Mouse (Mus musculus) erythroblast, embryonic 14.5 days (primary cell): ENCODE measurements around the gene Nipsnap3b. TPM values are rescaled to one million over a fixed set of nuclear protein-coding genes. Genes with fewer than 3 reads are reported as not detected.

Source experiments
- H3K27me3 ChIP-seq: 2 replicates; pipeline ENCODE4 v1.6.1; 2012; ENCODE audit warnings: inconsistent platforms; ENCODE audit not compliant: control insufficient read depth
- H3K36me3 ChIP-seq: 2 replicates; pipeline ENCODE4 v1.6.1; 2012; ENCODE audit warnings: mild to moderate bottlenecking, inconsistent platforms; ENCODE audit not compliant: control insufficient read depth
- H3K4me1 ChIP-seq: 2 replicates; pipeline ENCODE4 v1.6.1; 2012; ENCODE audit warnings: inconsistent platforms; ENCODE audit not compliant: control insufficient read depth
- H3K4me3 ChIP-seq: replicated peaks from 2 replicates; pipeline ENCODE3; 2012; ENCODE audit warnings: moderate library complexity, mild to moderate bottlenecking, inconsistent platforms
- H3K9me3 ChIP-seq: 2 replicates; pipeline ENCODE4 v1.6.1; 2012; ENCODE audit warnings: low read length, inconsistent platforms, mixed read lengths; ENCODE audit not compliant: control insufficient read depth
- GATA1 ChIP-seq: IDR thresholded peaks from 2 replicates; pipeline ENCODE4 v1.6.1; 2012; ENCODE audit warnings: low read length, inconsistent platforms, mixed read lengths
- TAL1 ChIP-seq: IDR thresholded peaks from 3 replicates; pipeline ENCODE4 v1.6.1; 2012; ENCODE audit warnings: low read length, inconsistent platforms, mixed read lengths
- polyA plus RNA-seq: library from polyadenylated mRNA; stranded (reverse); fragments of >175 nt; gene quantifications from 2 replicates; pipeline ENCODE4 v1.2.3, GENCODE M21; 2012

The Nipsnap3b gene
- polyA plus RNA-seq, 1 experiment: 1.5 TPM

- Histone ChIP-seq H3K36me3 (peaks cover 9% of the 10 kb centered on the region; the same call in 1 of the 2 replicates), H3K4me1 (no peaks in the 10 kb centered on the region), H3K27me3 (no peaks in the 10 kb centered on the region), H3K4me3 (no peak overlapping the region), H3K9me3 (no peaks in the 10 kb centered on the region)
- no peak for TF ChIP-seq GATA1
- no peak for TF ChIP-seq TAL1
Measured at GRCm38 (mm10) chr4:53046238-53047022, 34.8 kb downstream of the Nipsnap3b start.

- Histone ChIP-seq H3K4me3 (no peak overlapping the region), H3K27me3 (no peaks in the 10 kb centered on the region), H3K4me1 (no peaks in the 10 kb centered on the region), H3K9me3 (peaks cover 3% of the 10 kb centered on the region), H3K36me3 (peaks cover 10% of the 10 kb centered on the region; the same call in 1 of the 2 replicates)
- TF ChIP-seq TAL1 (no peak), GATA1 (no peak)
Measured at GRCm38 (mm10) chr4:53062301-53063008, 50.8 kb downstream of the Nipsnap3b start.

Other genes with a start within 250 kb of the Nipsnap3b start
- gene Olfr275, start 197.3 kb upstream of the Nipsnap3b start, polyA plus RNA-seq: not detected in 2 replicates
- gene Olfr273, start 152.6 kb upstream of the Nipsnap3b start, polyA plus RNA-seq: not detected in 2 replicates
- not detected in 2 replicates for gene Olfr272, start 92.7 kb upstream of the Nipsnap3b start, polyA plus RNA-seq
- gene Olfr270, start 47.3 kb upstream of the Nipsnap3b start, polyA plus RNA-seq: not detected in 2 replicates
- gene Nipsnap3a, start 22.6 kb upstream of the Nipsnap3b start, polyA plus RNA-seq: not detected in 2 replicates
- gene Abca1, start 148.0 kb downstream of the Nipsnap3b start, polyA plus RNA-seq: 0.01 TPM in 2 replicates